Mouse (Mus musculus) liver, embryonic 11.5 days (tissue): ENCODE results near the gene Tmem33. TPM values are rescaled to one million over a fixed set of nuclear protein-coding genes. Genes with fewer than 3 reads are reported as not detected.

Experiments used
- ATAC-seq: fragments of 200-750 bp; cut with Nextera tagmentation; replicated peaks from 2 replicates; pipeline ENCODE4 v1.8.0; 2017; ENCODE audit warnings: moderate number of reproducible peaks, mild to moderate bottlenecking, moderate TSS enrichment, moderate library complexity; ENCODE audit not compliant: low FRiP score
- DNase-seq: peaks from one replicate; pipeline ENCODE4 v3.0.0-alpha.2; 2017; ENCODE audit warnings: low spot score
- H3K27ac ChIP-seq: fragments of 300-500 bp; sonication (generic); 2 replicates; pipeline ENCODE4 v1.5.1; 2014; ENCODE audit warnings: mild to moderate bottlenecking, low read depth, low read length, control low read depth
- H3K27me3 ChIP-seq: fragments of 300-500 bp; sonication (generic); replicated peaks from 2 replicates; pipeline ENCODE4 v1.6.1; 2014; ENCODE audit warnings: low read length, mixed read lengths; ENCODE audit not compliant: control insufficient read depth, insufficient read depth
- H3K36me3 ChIP-seq: fragments of 300-500 bp; sonication (generic); 2 replicates; pipeline ENCODE4 v1.6.1; 2014; ENCODE audit warnings: mild to moderate bottlenecking, low read length, moderate library complexity, mixed read lengths; ENCODE audit not compliant: control insufficient read depth, insufficient read depth
- H3K4me1 ChIP-seq: fragments of 300-500 bp; sonication (generic); replicated peaks from 2 replicates; pipeline ENCODE4 v1.6.1; 2014; ENCODE audit warnings: low read length, mixed read lengths; ENCODE audit not compliant: control insufficient read depth, insufficient read depth
- H3K4me2 ChIP-seq: fragments of 300-500 bp; sonication (generic); 2 replicates; pipeline ENCODE4 v1.6.1; 2014; ENCODE audit warnings: mild to moderate bottlenecking, control low read depth, moderate library complexity
- H3K4me3 ChIP-seq: fragments of 300-500 bp; sonication (generic); 2 replicates; pipeline ENCODE4 v1.5.1; 2014; ENCODE audit warnings: low read depth, low read length, control low read depth
- H3K9ac ChIP-seq: fragments of 300-500 bp; sonication (generic); 2 replicates; pipeline ENCODE4 v1.6.1; 2014; ENCODE audit warnings: low read depth, low read length, control low read depth
- H3K9me3 ChIP-seq: fragments of 300-500 bp; sonication (generic); 2 replicates; pipeline ENCODE4 v1.6.1; 2016; ENCODE audit warnings: low read length, inconsistent platforms, mixed read lengths; ENCODE audit not compliant: control insufficient read depth
- WGBS: fragments of 180-500 bp; shearing (Covaris S2); extraction: QIAGEN DNeasy Blood & Tissue Kit; methylation state at CpG from one replicate; pipeline ENCODE4 v1.1.7; 2014; 5-methylcytosine and 5-hydroxymethylcytosine counted together
- polyA plus RNA-seq: library from polyadenylated mRNA; unstranded; fragments of >200 nt; fragmentation: Nextera tagmentation; extraction: Ambion mirVana; gene quantifications from 2 replicates; pipeline ENCODE4 v1.2.1, GENCODE M21; 2014

Tmem33 gene
- 122 and 138 TPM in 2 replicates for polyA plus RNA-seq

GRCm38 (mm10) chr5:67260531-67261371 is at the start of gene Tmem33:
TSS of gene Tmem33 (plus strand) at chr5:67260565.
- Histone ChIP-seq H3K4me1 (peaks cover 5% of the 10 kb centered on the region), H3K27ac (peak within 1 kb of the TSS; percentile 89)
- WGBS = under 1% methylated on average over 67 of the region's 67 CpGs

GRCm38 (mm10) chr5:67213168-67213567 is 47.2 kb upstream of the Tmem33 start:
- no peak for DNase-seq
- Histone ChIP-seq H3K36me3 (no peaks in the 10 kb centered on the region), H3K27ac (no peak overlapping the region), H3K9me3 (no peaks in the 10 kb centered on the region), H3K27me3 (peaks cover 47% of the 10 kb centered on the region), H3K4me3 (no peak overlapping the region), H3K4me1 (no peaks in the 10 kb centered on the region), H3K9ac (no peak overlapping the region), H3K4me2 (no peak overlapping the region)
- ATAC-seq = no peak
- WGBS = 31% methylated on average over 5 of the region's 5 CpGs

More at GRCm38 (mm10) chr5:67260531-67261371, at the start of gene Tmem33:
- H3K9ac ChIP-seq = peak within 1 kb of the TSS; percentile 83
- peak; percentile 85 for ATAC-seq
- H3K9me3 ChIP-seq = no peaks in the 10 kb centered on the region
- H3K27me3 ChIP-seq = no peaks in the 10 kb centered on the region
- peak within 1 kb of the TSS; percentile 64 for H3K4me2 ChIP-seq
- peak; percentile 85 for DNase-seq
- H3K36me3 ChIP-seq = peaks cover 21% of the 10 kb centered on the region
- H3K4me3 ChIP-seq = peak within 1 kb of the TSS; percentile 82

- Histone ChIP-seq H3K9me3 (no peaks in the 10 kb centered on the region), H3K4me1 (no peaks in the 10 kb centered on the region), H3K9ac (no peak overlapping the region), H3K4me2 (no peak overlapping the region), H3K27ac (no peak overlapping the region), H3K4me3 (no peak overlapping the region), H3K36me3 (no peaks in the 10 kb centered on the region), H3K27me3 (peaks cover 66% of the 10 kb centered on the region)
- WGBS = 4% methylated on average over 28 of the region's 28 CpGs
- ATAC-seq (no peak), DNase-seq (no peak)
Measured at GRCm38 (mm10) chr5:67215121-67216030, 45.0 kb upstream of the Tmem33 start.

DNA sequence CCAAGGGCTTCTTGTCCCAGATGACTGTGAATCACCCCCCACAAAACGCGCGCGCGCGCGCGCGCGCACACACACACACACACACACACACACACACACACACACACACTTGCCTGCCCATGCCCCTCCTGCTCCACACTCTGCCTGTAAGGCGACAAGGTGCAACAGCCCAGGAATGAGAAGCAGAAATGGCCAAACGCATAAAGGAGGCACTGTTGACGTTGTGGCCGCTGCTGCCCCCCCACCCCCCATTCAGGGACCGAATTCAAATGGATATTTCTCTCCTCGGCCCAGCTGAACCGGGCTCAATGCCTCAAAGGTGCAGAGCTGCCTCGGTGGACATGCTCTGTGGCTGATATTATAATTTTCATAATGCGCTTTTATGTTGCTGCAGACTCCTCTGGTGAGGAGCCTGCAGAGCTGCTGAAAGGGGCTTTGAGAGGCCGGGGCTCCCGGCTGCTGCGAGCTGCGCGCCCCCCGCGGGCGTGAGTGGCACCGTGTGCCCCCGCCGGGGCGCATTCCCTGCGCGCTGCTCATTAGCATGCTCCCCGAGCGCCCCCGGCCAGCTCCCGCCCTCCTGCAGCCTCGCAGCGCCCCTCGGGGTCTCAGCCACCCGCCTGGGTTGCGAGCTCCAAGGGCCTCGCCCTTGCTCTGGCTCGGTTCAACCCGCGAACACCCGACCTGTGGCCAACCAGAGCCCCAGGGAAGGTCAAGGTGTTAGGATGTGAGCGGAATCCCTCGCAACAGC is 44.2 kb upstream of the Tmem33 start:
- DNase-seq = no peak

GRCm38 (mm10) chr5:67216779-67217095 is 43.6 kb upstream of the Tmem33 start:
- H3K27me3 ChIP-seq = peaks cover 76% of the 10 kb centered on the region
- H3K4me1 ChIP-seq = no peaks in the 10 kb centered on the region
- WGBS = 6% methylated on average over 9 of the region's 9 CpGs
- ATAC-seq (no peak), DNase-seq (no peak)
- H3K4me3 ChIP-seq = no peak overlapping the region
- H3K9ac ChIP-seq = no peak overlapping the region
- no peaks in the 10 kb centered on the region for H3K36me3 ChIP-seq
- H3K27ac ChIP-seq = no peak overlapping the region
- no peaks in the 10 kb centered on the region for H3K9me3 ChIP-seq
- no peak overlapping the region for H3K4me2 ChIP-seq

More for the DNA sequence above, 44.2 kb upstream of the Tmem33 start:
- Histone ChIP-seq H3K4me3 (no peak overlapping the region), H3K4me1 (no peaks in the 10 kb centered on the region), H3K27ac (no peak overlapping the region), H3K9ac (no peak overlapping the region), H3K4me2 (no peak overlapping the region), H3K27me3 (peaks cover 70% of the 10 kb centered on the region), H3K36me3 (no peaks in the 10 kb centered on the region), H3K9me3 (no peaks in the 10 kb centered on the region)
- WGBS = 3% methylated on average over 44 of the region's 49 CpGs
- no peak for ATAC-seq

GRCm38 (mm10) chr5:67221901-67222300 is 38.5 kb upstream of the Tmem33 start:
- ATAC-seq (no peak), DNase-seq (no peak)
- Histone ChIP-seq H3K27me3 (peaks cover 87% of the 10 kb centered on the region), H3K4me3 (no peak overlapping the region), H3K4me1 (no peaks in the 10 kb centered on the region), H3K9me3 (no peaks in the 10 kb centered on the region), H3K4me2 (no peak overlapping the region), H3K27ac (no peak overlapping the region), H3K9ac (no peak overlapping the region), H3K36me3 (no peaks in the 10 kb centered on the region)
- 11% methylated on average over 6 of the region's 6 CpGs for WGBS

DNA sequence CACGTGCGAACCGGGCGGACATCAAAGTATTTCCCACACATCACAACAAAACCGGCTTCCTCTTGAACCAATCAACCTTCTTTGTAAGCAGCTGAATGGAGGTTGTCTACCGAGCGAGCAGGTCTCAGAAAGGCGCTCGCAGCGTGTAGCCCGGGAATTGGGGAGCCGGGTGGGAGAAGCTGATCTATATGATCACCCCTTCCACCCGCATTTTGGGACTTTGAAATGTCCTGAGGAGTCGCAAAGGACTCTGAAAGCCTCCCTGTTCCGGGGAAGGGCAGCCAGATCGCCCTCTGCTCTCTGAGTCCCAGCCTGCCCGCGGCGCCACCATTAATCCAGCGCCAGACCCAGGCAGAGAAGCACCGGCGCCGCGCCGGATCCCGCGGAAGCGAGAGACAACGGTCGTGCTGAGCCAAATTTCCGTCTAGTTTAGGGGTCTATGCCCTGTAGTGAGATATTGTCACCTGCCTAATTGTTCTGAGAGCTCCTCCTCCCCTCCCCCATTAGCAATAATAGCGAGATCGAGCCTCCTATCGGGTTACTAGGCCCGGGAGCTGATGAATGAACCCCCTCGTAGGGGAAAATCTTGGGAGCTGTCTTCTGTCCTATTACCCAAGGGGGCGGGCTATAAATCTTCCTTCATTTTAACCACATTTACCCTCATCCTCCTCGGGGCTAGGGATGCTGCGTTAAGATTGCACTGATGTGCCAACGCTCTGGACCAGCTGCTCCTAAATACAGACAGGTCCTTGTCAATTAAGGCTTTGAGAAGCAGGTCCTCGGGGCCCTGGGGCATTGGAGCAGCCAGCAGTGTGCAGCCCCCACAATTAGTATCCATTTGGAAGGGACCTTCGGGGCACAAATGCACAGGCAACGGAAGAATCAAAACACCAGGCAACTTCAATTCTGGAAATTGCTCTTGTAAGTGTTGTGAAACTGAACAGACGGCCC is 37.6 kb upstream of the Tmem33 start:
- DNase-seq = peak; percentile 51
- peak overlapping the region; percentile 40 for H3K4me2 ChIP-seq

More for the DNA sequence above, 37.6 kb upstream of the Tmem33 start:
- WGBS = 2% methylated on average over 44 of the region's 44 CpGs
- H3K27me3 ChIP-seq = peaks cover 90% of the 10 kb centered on the region
- peak overlapping the region; percentile 13; the same call in 1 of the 2 replicates for H3K4me3 ChIP-seq
- H3K4me1 ChIP-seq = no peaks in the 10 kb centered on the region
- no peak overlapping the region for H3K9ac ChIP-seq
- no peaks in the 10 kb centered on the region for H3K9me3 ChIP-seq
- no peak for ATAC-seq
- H3K36me3 ChIP-seq = no peaks in the 10 kb centered on the region
- H3K27ac ChIP-seq = no peak overlapping the region
